Mouse (Mus musculus) hindbrain, embryonic 16.5 days (tissue): ENCODE data around the gene Nkiras1. TPM values are rescaled to one million over a fixed set of nuclear protein-coding genes. Genes with fewer than 3 reads are reported as not detected.
"Not testable (repeated sequence)": the region's sequence is repeated elsewhere in the genome, so short reads cannot be mapped to it uniquely, and the experiment has no call there.

Experiments
- ATAC-seq: fragments of 200-750 bp; cut with Nextera tagmentation; 2 replicates; pipeline ENCODE4 v1.8.0; 2017; ENCODE audit warnings: moderate TSS enrichment, moderate library complexity
- H3K27ac ChIP-seq: fragments of 300-500 bp; sonication (generic); 2 replicates; pipeline ENCODE4 v1.5.1; 2014; ENCODE audit warnings: low read depth, mild to moderate bottlenecking, control low read depth, low read length, moderate library complexity
- H3K27me3 ChIP-seq: fragments of 300-500 bp; sonication (generic); replicated peaks from 2 replicates; pipeline ENCODE4 v1.6.1; 2014; ENCODE audit warnings: low read length; ENCODE audit not compliant: control insufficient read depth, insufficient read depth
- H3K36me3 ChIP-seq: fragments of 300-500 bp; sonication (generic); 2 replicates; pipeline ENCODE4 v1.6.1; 2014; ENCODE audit warnings: mild to moderate bottlenecking, low read length, moderate library complexity, mixed read lengths; ENCODE audit not compliant: control insufficient read depth, insufficient read depth
- H3K4me1 ChIP-seq: fragments of 300-500 bp; sonication (generic); 2 replicates; pipeline ENCODE4 v1.6.1; 2014; ENCODE audit warnings: low read depth, low read length; ENCODE audit not compliant: control insufficient read depth, insufficient read depth
- H3K4me2 ChIP-seq: fragments of 300-500 bp; sonication (generic); 2 replicates; pipeline ENCODE4 v1.6.1; 2014; ENCODE audit warnings: mild to moderate bottlenecking, low read length, control low read depth, moderate library complexity
- H3K4me3 ChIP-seq: fragments of 300-500 bp; sonication (generic); 2 replicates; pipeline ENCODE4 v1.5.1; 2014; ENCODE audit warnings: mild to moderate bottlenecking, low read length, control low read depth, moderate library complexity
- H3K9ac ChIP-seq: fragments of 300-500 bp; sonication (generic); 2 replicates; pipeline ENCODE4 v1.6.1; 2014; ENCODE audit warnings: low read depth, mild to moderate bottlenecking, control low read depth, low read length, moderate library complexity
- H3K9me3 ChIP-seq: fragments of 300-500 bp; sonication (generic); 2 replicates; pipeline ENCODE4 v1.6.1; 2014; ENCODE audit warnings: mild to moderate bottlenecking, low read length, moderate library complexity; ENCODE audit not compliant: control insufficient read depth
- WGBS: fragments of 180-500 bp; shearing (Covaris S2); extraction: QIAGEN DNeasy Blood & Tissue Kit; methylation state at CpG from one replicate; pipeline ENCODE4 v1.1.7; 2014; 5-methylcytosine and 5-hydroxymethylcytosine counted together
- polyA plus RNA-seq: library from polyadenylated mRNA; unstranded; fragments of >200 nt; fragmentation: Nextera tagmentation; extraction: Ambion mirVana; gene quantifications from 2 replicates; pipeline ENCODE4 v1.2.1, GENCODE M21; 2015

The Nkiras1 gene
- polyA plus RNA-seq, 1 experiment from 2014 or later: 70.4 TPM

GRCm38 (mm10) chr14:18236496-18237235 lies 34.3 kb upstream of the Nkiras1 start:
- not testable (repeated sequence) for ATAC-seq, H3K27me3 ChIP-seq, H3K27ac ChIP-seq, H3K4me3 ChIP-seq, H3K4me2 ChIP-seq, H3K9ac ChIP-seq, H3K9me3 ChIP-seq, H3K4me1 ChIP-seq, H3K36me3 ChIP-seq
- WGBS: 97% methylated on average over 2 of the region's 2 CpGs

DNA sequence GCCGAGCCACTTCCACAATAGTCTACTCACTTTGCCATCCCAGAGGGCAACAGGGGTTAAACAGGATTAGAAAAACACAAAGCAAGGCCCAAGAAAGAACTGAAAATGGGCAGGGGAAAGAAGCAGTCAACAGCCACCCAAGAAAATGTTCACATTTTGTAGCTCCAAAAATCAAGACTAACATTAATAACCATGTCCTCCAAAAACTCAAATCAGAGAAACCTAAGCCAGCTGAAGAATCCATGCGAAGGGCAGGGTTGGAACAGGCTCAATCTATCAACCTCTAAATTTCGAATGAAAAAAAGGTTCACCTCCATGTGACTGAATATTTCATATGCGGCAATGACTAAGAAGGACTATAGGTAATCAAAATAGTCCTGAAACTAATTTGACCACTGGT lies 33.6 kb upstream of the Nkiras1 start:
- Histone ChIP-seq H3K4me1 (no peaks in the 10 kb centered on the region), H3K4me3 (peak overlapping the region; percentile 96; the same call in 1 of the 2 replicates), H3K27ac (no peak overlapping the region), H3K9ac (no peak overlapping the region), H3K4me2 (no peak overlapping the region; the same call in 1 of the 2 replicates), H3K36me3 (no peaks in the 10 kb centered on the region), H3K9me3 (no peaks in the 10 kb centered on the region), H3K27me3 (no peaks in the 10 kb centered on the region)
- ATAC-seq: no peak
- WGBS: 61% methylated on average over 4 of the region's 4 CpGs

DNA sequence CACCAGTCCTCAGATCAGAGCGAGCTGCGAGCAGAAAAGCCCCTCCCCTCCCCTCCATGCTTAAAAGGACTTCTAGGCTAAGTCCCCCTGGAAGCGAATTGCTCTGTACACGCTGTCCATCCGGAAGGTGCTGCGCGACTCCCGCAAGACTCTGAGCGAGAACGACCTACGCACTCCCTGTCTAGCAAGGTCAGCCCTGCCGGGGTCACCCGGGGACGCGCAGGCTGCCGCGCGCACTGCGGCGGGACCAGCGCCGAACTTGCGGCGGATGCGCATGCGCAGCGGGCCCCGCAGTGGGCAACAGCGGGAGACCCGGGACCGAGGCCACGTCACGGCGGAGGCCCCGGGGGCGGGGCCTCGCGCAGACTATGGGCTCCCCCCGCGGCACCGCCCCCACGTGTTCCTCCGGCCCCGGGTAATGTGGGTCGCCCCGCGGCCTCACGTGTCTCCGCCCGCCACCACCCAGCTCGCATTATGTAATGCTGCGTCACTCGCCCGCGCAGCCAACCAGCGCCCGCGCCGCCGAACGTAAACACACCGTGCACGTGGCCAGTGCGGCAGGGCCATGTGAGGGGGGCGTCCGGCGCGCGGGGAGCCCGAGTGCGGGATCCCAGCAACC lies 32.7 kb upstream of the Nkiras1 start:
- under 1% methylated on average over 62 of the region's 71 CpGs for WGBS

GRCm38 (mm10) chr14:18238750-18239731 lies 31.9 kb upstream of the Nkiras1 start, which contains the start of gene Nr1d2:
TSS of gene Nr1d2 (minus strand) at chr14:18239127.
- peak within 1 kb of the TSS; percentile 79 for H3K4me2 ChIP-seq
- no peaks in the 10 kb centered on the region for H3K9me3 ChIP-seq
- under 1% methylated on average over 48 of the region's 66 CpGs for WGBS
- no peaks in the 10 kb centered on the region for H3K27me3 ChIP-seq
- peak within 1 kb of the TSS; percentile 72 for H3K9ac ChIP-seq
- H3K4me1 ChIP-seq: no peaks in the 10 kb centered on the region
- ATAC-seq: peak; percentile 92
- peak within 1 kb of the TSS; percentile 87 for H3K27ac ChIP-seq
- no peaks in the 10 kb centered on the region for H3K36me3 ChIP-seq
- peak within 1 kb of the TSS; percentile 96 for H3K4me3 ChIP-seq

More for the DNA sequence above, 32.7 kb upstream of the Nkiras1 start:
- Histone ChIP-seq H3K9ac (peak overlapping the region; percentile 72), H3K4me1 (no peaks in the 10 kb centered on the region), H3K9me3 (no peaks in the 10 kb centered on the region), H3K27ac (peak overlapping the region; percentile 87), H3K4me2 (peak overlapping the region; percentile 79), H3K27me3 (no peaks in the 10 kb centered on the region), H3K4me3 (peak overlapping the region; percentile 96), H3K36me3 (no peaks in the 10 kb centered on the region)
- peak; percentile 95 for ATAC-seq

- Histone ChIP-seq H3K4me3 (no peak overlapping the region), H3K27me3 (no peaks in the 10 kb centered on the region), H3K4me2 (no peak overlapping the region), H3K4me1 (no peaks in the 10 kb centered on the region), H3K9me3 (no peaks in the 10 kb centered on the region), H3K27ac (no peak overlapping the region), H3K9ac (no peak overlapping the region), H3K36me3 (no peaks in the 10 kb centered on the region)
- 74% methylated on average over 7 of the region's 7 CpGs for WGBS
- no peak for ATAC-seq
These were observed 30.8 kb upstream of the Nkiras1 start for GRCm38 (mm10) chr14:18240132-18240531.

- Histone ChIP-seq H3K4me3 (no peak overlapping the region), H3K27ac (no peak overlapping the region), H3K9me3 (no peaks in the 10 kb centered on the region), H3K4me1 (no peaks in the 10 kb centered on the region), H3K36me3 (no peaks in the 10 kb centered on the region), H3K9ac (no peak overlapping the region), H3K4me2 (no peak overlapping the region), H3K27me3 (no peaks in the 10 kb centered on the region)
- 84% methylated on average over 4 of the region's 4 CpGs for WGBS
- ATAC-seq: no peak
These were observed 29.1 kb upstream of the Nkiras1 start for GRCm38 (mm10) chr14:18241786-18242185.

DNA sequence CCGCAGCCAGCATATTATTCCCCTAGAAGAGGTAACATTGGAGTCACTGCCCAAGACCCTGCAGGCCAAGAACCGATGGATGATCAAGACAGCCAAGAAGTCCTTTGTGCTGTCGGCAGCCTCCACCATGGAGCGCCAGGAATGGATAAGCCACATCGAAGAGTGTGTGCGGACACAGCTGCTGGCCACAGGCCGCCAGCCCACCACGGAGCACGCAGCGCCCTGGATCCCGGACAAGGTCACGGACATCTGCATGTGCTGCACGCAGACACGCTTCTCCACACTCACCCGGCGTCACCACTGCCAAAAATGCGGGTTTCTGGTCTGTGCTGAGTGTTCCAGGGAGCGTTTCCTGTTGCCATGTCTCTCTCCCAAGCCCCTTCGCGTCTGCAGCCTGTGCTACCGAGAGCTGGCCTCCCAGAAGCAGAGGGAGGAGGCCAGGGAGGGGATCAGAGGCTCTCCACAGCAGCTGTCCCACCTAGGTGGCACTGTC lies 28.3 kb upstream of the Nkiras1 start:
- Histone ChIP-seq H3K4me3 (no peak overlapping the region), H3K4me2 (no peak overlapping the region), H3K36me3 (no peaks in the 10 kb centered on the region), H3K27ac (no peak overlapping the region), H3K9ac (no peak overlapping the region), H3K4me1 (no peaks in the 10 kb centered on the region), H3K27me3 (no peaks in the 10 kb centered on the region), H3K9me3 (no peaks in the 10 kb centered on the region)
- ATAC-seq: no peak
- WGBS: 89% methylated on average over 21 of the region's 21 CpGs

GRCm38 (mm10) chr14:18261203-18261602 lies 9.7 kb upstream of the Nkiras1 start:
- Histone ChIP-seq H3K27ac (no peak overlapping the region), H3K4me2 (no peak overlapping the region), H3K4me1 (no peaks in the 10 kb centered on the region), H3K4me3 (no peak overlapping the region), H3K9ac (no peak overlapping the region), H3K36me3 (peaks cover 6% of the 10 kb centered on the region; the same call in 1 of the 2 replicates), H3K27me3 (no peaks in the 10 kb centered on the region), H3K9me3 (no peaks in the 10 kb centered on the region)
- 86% methylated on average over 3 of the region's 3 CpGs for WGBS
- ATAC-seq: no peak
